Mouse (Mus musculus) lung, embryonic 14.5 days (tissue): ENCODE results near the gene Pitx2. TPM values are rescaled to one million over a fixed set of nuclear protein-coding genes. Genes with fewer than 3 reads are reported as not detected.

ENCODE experiments used
- ATAC-seq: fragments of 200-750 bp; cut with Nextera tagmentation; 2 replicates; pipeline ENCODE4 v1.8.0; 2017; ENCODE audit warnings: mild to moderate bottlenecking, moderate TSS enrichment, moderate library complexity; ENCODE audit not compliant: insufficient read depth
- DNase-seq: peaks from one replicate; pipeline ENCODE4 v3.0.0-alpha.2; 2015
- H3K27ac ChIP-seq: fragments of 300-500 bp; sonication (generic); 2 replicates; pipeline ENCODE4 v1.5.1; 2014; ENCODE audit warnings: low read depth, mild to moderate bottlenecking, moderate library complexity
- H3K27me3 ChIP-seq: fragments of 300-500 bp; sonication (generic); 2 replicates; pipeline ENCODE4 v1.6.1; 2014; ENCODE audit warnings: low read length, control low read depth; ENCODE audit not compliant: insufficient read depth
- H3K36me3 ChIP-seq: fragments of 300-500 bp; sonication (generic); 2 replicates; pipeline ENCODE4 v1.6.1; 2014; ENCODE audit warnings: control low read depth; ENCODE audit not compliant: insufficient read depth
- H3K4me1 ChIP-seq: fragments of 300-500 bp; sonication (generic); 2 replicates; pipeline ENCODE4 v1.6.1; 2014; ENCODE audit warnings: antibody characterized with exemption, control low read depth; ENCODE audit not compliant: insufficient read depth
- H3K4me2 ChIP-seq: fragments of 300-500 bp; sonication (generic); 2 replicates; pipeline ENCODE4 v1.6.1; 2014; ENCODE audit warnings: mild to moderate bottlenecking
- H3K4me3 ChIP-seq: fragments of 300-500 bp; sonication (generic); 2 replicates; pipeline ENCODE4 v1.5.1; 2014; ENCODE audit warnings: low read depth, low read length
- H3K9ac ChIP-seq: fragments of 300-500 bp; sonication (generic); 2 replicates; pipeline ENCODE4 v1.6.1; 2014
- H3K9me3 ChIP-seq: fragments of 300-500 bp; sonication (generic); 2 replicates; pipeline ENCODE4 v1.6.1; 2016; ENCODE audit warnings: low read depth, low read length, control low read depth
- CTCF ChIP-seq: IDR thresholded peaks from 2 replicates; pipeline ENCODE4 v1.5.1; 2016; ENCODE audit warnings: antibody characterized with exemption, low read depth
- WGBS: fragments of 180-500 bp; shearing (Covaris S2); extraction: QIAGEN DNeasy Blood & Tissue Kit; methylation state at CpG from one replicate; pipeline ENCODE4 v1.1.7; 2014; 5-methylcytosine and 5-hydroxymethylcytosine counted together
- polyA plus RNA-seq: library from polyadenylated mRNA; unstranded; fragments of >200 nt; fragmentation: Nextera tagmentation; extraction: Ambion mirVana; gene quantifications from 2 replicates; pipeline ENCODE4 v1.2.1, GENCODE M21; 2014

Pitx2 gene
- polyA plus RNA-seq: 0.87 and 5.1 TPM in 2 replicates

DNA sequence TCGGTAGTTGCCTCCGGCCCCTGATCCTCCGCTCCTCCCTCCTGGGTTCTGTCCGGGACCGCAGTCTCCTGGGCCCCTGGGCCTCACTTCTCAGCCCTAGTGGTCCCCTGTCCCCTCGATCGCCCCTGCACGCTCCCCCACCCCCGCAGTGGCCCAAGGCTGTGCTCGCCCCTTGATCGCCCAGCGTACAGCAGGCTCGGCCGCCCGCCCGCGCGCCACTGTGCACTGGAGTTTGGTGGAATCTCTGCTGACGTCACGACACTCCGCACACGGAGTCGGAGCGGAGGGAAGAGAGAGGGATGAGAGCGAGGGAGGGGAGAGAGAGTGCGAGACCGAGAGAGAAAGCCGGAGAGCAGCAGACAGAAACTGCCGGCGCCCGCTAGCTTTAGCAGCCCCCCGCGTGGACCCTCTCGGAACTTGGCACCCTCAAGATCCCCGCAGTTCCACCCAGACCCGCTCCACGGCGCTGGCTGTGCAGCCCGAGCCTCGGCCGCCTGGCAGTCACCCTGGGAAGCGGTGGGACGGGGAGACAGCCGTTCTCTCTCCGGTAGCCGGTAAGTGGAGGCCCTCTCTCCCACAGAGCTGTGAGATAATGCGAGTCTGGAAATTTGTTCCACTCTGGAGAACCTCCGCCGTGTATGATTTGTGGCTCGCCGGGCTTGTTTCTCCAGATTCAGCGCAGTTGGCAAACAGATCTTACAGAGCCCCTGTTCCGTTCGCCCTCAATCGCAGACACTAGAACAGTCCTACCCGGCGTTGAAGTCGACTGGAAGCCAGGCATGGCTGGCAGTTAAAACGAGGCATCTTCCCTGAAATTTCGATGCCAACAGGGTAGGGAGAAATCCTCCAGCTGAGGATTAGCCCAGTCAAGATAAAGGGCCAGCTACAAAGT lies at the start of gene Pitx2:
Gene Pitx2 (plus strand): TSS at position 270 of the 892 bp plus-strand sequence.
- DNase-seq: peak; percentile 78
- peak within 1 kb of the TSS; percentile 69 for H3K4me2 ChIP-seq
- peaks cover 94% of the 10 kb centered on the region for H3K27me3 ChIP-seq
- H3K4me1 ChIP-seq: no peaks in the 10 kb centered on the region
- H3K27ac ChIP-seq: no peak within 1 kb of the TSS; the same call in 1 of the 2 replicates
- H3K9ac ChIP-seq: peak within 1 kb of the TSS; percentile 30; the same call in 1 of the 2 replicates
- H3K36me3 ChIP-seq: no peaks in the 10 kb centered on the region
- under 1% methylated on average over 60 of the region's 60 CpGs for WGBS
- H3K4me3 ChIP-seq: peak within 1 kb of the TSS; percentile 40
- peak; percentile 16; the same call in 1 of the 2 replicates for TF ChIP-seq CTCF
- peak; percentile 78 for ATAC-seq
- no peaks in the 10 kb centered on the region for H3K9me3 ChIP-seq

DNA sequence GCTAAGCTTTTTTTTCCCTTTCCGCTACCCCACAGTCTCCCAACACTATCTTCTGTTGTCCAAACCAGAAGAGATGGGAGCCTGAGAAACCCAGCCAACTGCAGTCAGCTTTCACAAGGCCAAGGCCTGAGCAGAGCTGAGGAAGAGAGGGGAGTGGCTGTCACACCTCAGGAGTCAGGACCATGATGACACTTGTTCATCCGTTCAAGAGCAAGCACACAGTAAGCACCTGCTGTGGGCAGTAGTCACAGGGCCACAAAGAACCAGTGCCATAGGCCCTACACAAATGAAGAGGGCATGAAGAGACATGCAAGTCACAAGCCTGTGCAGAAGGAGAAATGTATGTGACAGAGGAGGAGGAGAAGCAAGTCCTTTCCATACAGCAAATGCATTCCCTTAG lies 49.7 kb upstream of the Pitx2 start:
- no peak for TF ChIP-seq CTCF
- H3K27me3 ChIP-seq: no peaks in the 10 kb centered on the region
- H3K9me3 ChIP-seq: no peaks in the 10 kb centered on the region
- no peak overlapping the region for H3K4me2 ChIP-seq
- H3K36me3 ChIP-seq: no peaks in the 10 kb centered on the region
- no peaks in the 10 kb centered on the region for H3K4me1 ChIP-seq
- no peak for DNase-seq
- no peak for ATAC-seq
- no peak overlapping the region for H3K9ac ChIP-seq
- H3K27ac ChIP-seq: no peak overlapping the region
- WGBS: 84% methylated on average over 2 of the region's 2 CpGs
- H3K4me3 ChIP-seq: no peak overlapping the region

DNA sequence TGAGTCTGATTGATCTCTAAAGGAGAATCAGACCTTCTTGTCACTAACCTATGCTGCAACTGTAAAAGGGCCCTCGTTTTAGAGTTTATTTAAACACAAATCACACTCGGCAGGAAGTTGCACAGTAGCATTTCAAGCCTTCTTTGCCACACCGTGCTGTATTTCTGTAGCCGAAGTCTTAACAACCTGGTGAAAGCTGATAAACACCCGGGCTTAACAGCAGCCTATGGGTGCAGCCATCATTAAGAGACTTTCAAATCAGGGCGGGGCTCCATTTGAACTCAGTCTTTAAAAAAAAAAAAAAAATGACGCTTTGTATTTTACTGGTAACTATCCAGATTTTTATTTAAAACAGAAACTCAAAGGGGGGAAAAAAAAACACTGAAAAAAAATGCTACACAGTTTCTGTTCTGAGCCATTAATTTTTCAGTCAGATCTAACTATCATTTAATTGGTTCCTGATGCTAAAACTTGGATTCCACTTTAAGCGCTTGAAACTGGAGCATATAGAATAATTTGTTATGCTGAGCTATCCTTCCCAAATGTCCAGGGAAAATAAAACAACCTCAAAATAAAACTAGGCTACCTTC lies 48.5 kb upstream of the Pitx2 start:
- ATAC-seq (no peak; the same call in 1 of the 2 replicates), DNase-seq (peak; percentile 21)
- no peaks in the 10 kb centered on the region for H3K9me3 ChIP-seq
- H3K9ac ChIP-seq: no peak overlapping the region
- H3K27ac ChIP-seq: no peak overlapping the region
- no peaks in the 10 kb centered on the region for H3K4me1 ChIP-seq
- H3K4me2 ChIP-seq: no peak overlapping the region
- no peaks in the 10 kb centered on the region for H3K27me3 ChIP-seq
- TF ChIP-seq CTCF: no peak
- no peaks in the 10 kb centered on the region for H3K36me3 ChIP-seq
- WGBS: 33% methylated on average over 8 of the region's 8 CpGs
- H3K4me3 ChIP-seq: no peak overlapping the region

DNA sequence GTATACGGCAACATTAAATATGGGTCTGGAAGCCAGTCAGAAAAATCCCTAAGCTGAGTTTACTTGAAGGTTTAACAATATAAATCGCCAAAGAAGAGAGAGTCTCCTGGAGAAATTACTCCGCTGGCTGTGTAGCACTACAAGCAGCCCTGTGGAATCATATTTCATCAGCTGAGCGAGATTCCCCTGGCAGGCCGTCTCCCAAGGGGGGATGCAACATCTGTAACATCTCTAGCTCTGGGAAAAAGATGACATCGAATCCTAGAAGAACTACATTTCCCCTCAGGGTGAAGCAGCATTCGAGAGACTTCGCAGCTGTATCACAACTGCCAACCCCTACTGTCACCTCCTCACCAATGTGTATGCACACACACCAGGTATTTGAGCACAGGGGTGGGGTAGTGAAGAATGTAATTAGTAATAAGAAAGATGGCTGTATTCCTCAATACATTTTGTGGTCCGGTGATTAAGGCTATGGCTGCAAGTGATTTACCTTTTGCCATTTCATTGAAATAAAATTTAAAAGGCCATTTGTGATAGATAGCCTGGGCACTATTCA lies 40.8 kb upstream of the Pitx2 start:
- no peaks in the 10 kb centered on the region for H3K4me1 ChIP-seq
- peak; percentile 69 for ATAC-seq
- H3K27ac ChIP-seq: no peak overlapping the region
- WGBS: 25% methylated on average over 9 of the region's 9 CpGs
- peak; percentile 76 for DNase-seq
- no peaks in the 10 kb centered on the region for H3K9me3 ChIP-seq
- no peaks in the 10 kb centered on the region for H3K27me3 ChIP-seq
- TF ChIP-seq CTCF: no peak
- H3K4me3 ChIP-seq: no peak overlapping the region
- no peak overlapping the region for H3K4me2 ChIP-seq
- H3K36me3 ChIP-seq: no peaks in the 10 kb centered on the region
- H3K9ac ChIP-seq: no peak overlapping the region

DNA sequence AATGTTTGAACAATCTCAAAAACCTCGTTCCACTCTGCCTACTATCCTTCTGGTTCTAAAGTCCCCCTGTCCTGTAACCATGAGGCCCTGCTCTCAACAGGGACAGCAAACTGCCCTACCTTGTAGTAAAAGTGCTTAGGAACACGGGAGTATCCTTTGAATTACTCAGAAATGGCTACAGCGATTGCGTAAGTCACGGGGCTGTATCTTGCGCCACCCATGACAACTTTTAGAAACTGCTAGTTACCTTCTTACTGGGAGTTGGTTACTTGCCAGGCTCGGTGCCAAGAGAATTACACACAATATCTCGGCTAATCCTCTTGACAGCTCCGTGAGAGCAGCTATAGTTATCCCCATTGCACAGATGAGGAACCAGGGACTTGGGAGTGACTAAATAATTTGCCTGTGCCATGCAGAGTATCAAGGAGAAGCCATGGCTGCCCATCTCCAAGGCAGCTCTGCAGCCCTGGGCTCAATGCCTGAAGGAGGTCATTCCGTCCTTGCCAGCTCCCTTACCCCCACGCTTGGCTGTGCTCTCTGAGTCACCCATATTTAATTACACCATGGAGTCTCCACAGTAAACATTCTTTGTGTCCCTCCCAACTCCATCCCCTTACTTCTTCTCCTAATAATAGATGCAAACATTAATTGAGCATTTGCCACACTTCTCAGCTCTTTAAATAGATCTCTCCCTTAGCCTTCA lies 38.2 kb upstream of the Pitx2 start:
- H3K27ac ChIP-seq: no peak overlapping the region
- no peaks in the 10 kb centered on the region for H3K4me1 ChIP-seq
- H3K9me3 ChIP-seq: no peaks in the 10 kb centered on the region
- ATAC-seq (no peak), DNase-seq (no peak)
- no peak for TF ChIP-seq CTCF
- WGBS: 76% methylated on average over 11 of the region's 11 CpGs
- H3K27me3 ChIP-seq: no peaks in the 10 kb centered on the region
- H3K4me3 ChIP-seq: no peak overlapping the region
- H3K9ac ChIP-seq: no peak overlapping the region
- no peaks in the 10 kb centered on the region for H3K36me3 ChIP-seq
- no peak overlapping the region for H3K4me2 ChIP-seq

DNA sequence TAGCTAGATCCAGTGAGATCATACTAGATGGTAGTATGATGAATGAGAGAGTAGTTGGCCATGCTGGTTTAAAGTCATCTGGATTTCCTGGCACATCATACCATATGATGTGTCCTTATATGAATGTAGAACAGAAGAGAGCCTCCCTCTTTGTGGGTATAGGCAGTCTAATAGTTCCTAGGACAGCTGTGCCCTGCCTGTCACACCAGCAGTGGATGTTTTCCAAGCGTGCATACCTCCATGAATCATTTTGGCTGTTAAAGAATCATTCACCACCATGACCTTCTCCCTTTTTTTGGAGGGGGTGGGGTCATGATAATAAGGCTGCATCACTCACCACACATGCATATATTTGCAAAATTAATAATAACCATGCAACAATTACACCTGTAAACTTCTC lies 35.4 kb upstream of the Pitx2 start:
- Histone ChIP-seq H3K27me3 (no peaks in the 10 kb centered on the region), H3K9ac (no peak overlapping the region), H3K27ac (no peak overlapping the region), H3K4me2 (no peak overlapping the region), H3K4me1 (no peaks in the 10 kb centered on the region), H3K9me3 (no peaks in the 10 kb centered on the region), H3K4me3 (no peak overlapping the region), H3K36me3 (no peaks in the 10 kb centered on the region)
- WGBS: 56% methylated on average over 1 of the region's 1 CpGs
- no peak for TF ChIP-seq CTCF
- DNase-seq (no peak), ATAC-seq (no peak)
